Mouse (Mus musculus) limb, embryonic 11.5 days (tissue): ENCODE measurements around the gene Noct. TPM values are rescaled to one million over a fixed set of nuclear protein-coding genes. Genes with fewer than 3 reads are reported as not detected.

ENCODE experiments used
- ATAC-seq: fragments of 200-750 bp; cut with Nextera tagmentation; 2 replicates; pipeline ENCODE4 v1.8.0; 2017; ENCODE audit warnings: low read depth; ENCODE audit not compliant: insufficient number of reproducible peaks, low FRiP score, low TSS enrichment
- DNase-seq: peaks from one replicate; pipeline ENCODE4 v3.0.0-alpha.2; 2015; ENCODE audit warnings: low spot score
- H3K27ac ChIP-seq: fragments of 300-500 bp; sonication (generic); replicated peaks from 2 replicates; pipeline ENCODE4 v1.5.1; 2014; ENCODE audit warnings: low read depth, mild to moderate bottlenecking, low read length
- H3K27me3 ChIP-seq: fragments of 300-500 bp; sonication (generic); 2 replicates; pipeline ENCODE4 v1.6.1; 2014; ENCODE audit warnings: mild to moderate bottlenecking, low read length, mixed read lengths; ENCODE audit not compliant: control insufficient read depth, insufficient read depth
- H3K36me3 ChIP-seq: fragments of 300-500 bp; sonication (generic); 2 replicates; pipeline ENCODE4 v1.6.1; 2014; ENCODE audit warnings: mild to moderate bottlenecking, low read length, moderate library complexity, mixed read lengths; ENCODE audit not compliant: control insufficient read depth, insufficient read depth
- H3K4me1 ChIP-seq: fragments of 300-500 bp; sonication (generic); 2 replicates; pipeline ENCODE4 v1.6.1; 2014; ENCODE audit warnings: low read length, mixed read lengths; ENCODE audit not compliant: control insufficient read depth, insufficient read depth
- H3K4me2 ChIP-seq: fragments of 300-500 bp; sonication (generic); 2 replicates; pipeline ENCODE4 v1.6.1; 2014; ENCODE audit warnings: low read depth, mild to moderate bottlenecking, moderate library complexity; ENCODE audit not compliant: severe bottlenecking
- H3K4me3 ChIP-seq: fragments of 300-500 bp; sonication (generic); 2 replicates; pipeline ENCODE4 v1.5.1; 2014; ENCODE audit warnings: low read depth, low read length
- H3K9ac ChIP-seq: fragments of 300-500 bp; sonication (generic); 2 replicates; pipeline ENCODE4 v1.6.1; 2014; ENCODE audit warnings: mild to moderate bottlenecking, low read length
- H3K9me3 ChIP-seq: fragments of 300-500 bp; sonication (generic); 2 replicates; pipeline ENCODE4 v1.6.1; 2016; ENCODE audit warnings: low read length; ENCODE audit not compliant: control insufficient read depth
- WGBS: fragments of 180-500 bp; shearing (Covaris S2); extraction: QIAGEN DNeasy Blood & Tissue Kit; methylation state at CpG from one replicate; pipeline ENCODE4 v1.1.7; 2014; 5-methylcytosine and 5-hydroxymethylcytosine counted together
- polyA plus RNA-seq: library from polyadenylated mRNA; unstranded; fragments of >200 nt; fragmentation: Nextera tagmentation; extraction: Ambion mirVana; gene quantifications from 2 replicates; pipeline ENCODE4 v1.2.1, GENCODE M21; 2014

The Noct gene
- polyA plus RNA-seq, 1 experiment from 2014 or later: 14.0 TPM

DNA sequence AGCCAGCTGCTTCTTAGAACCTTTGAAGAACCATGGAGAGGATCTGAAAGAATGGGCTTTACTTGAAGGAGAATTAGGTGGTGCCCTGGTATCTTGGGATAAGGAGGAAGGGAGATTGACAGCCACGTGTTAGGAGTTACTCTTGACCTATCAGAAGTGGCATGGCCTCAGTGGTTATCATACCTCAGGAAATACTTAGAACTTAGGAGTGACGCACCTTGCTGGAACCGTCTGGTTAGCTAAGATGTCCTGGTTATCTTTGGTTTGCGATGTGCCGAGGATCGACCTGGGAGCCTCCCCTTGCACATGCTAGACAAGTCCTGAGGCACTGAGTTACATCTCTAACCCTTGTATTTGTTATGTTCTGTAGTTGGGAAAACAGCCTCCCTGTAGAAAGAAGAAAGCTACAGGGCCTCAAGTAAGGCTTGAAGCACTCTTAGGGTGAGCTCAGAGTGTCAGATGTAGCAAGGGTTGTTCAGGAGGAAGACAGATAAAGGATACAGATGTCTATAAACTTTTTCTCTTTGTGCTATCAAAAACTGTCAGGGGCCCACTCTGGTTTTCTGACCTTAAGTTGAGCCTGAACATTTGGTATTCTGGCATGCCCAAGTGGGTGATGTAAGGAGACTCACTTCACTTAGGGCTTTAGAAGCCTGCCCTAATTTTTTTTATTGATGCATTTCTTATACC, 6.0 kb downstream of the Noct start:
- ATAC-seq: no peak
- H3K4me2 ChIP-seq: no peak overlapping the region
- 92% methylated on average over 6 of the region's 6 CpGs for WGBS
- DNase-seq: no peak
- no peaks in the 10 kb centered on the region for H3K36me3 ChIP-seq
- H3K4me3 ChIP-seq: no peak overlapping the region
- no peaks in the 10 kb centered on the region for H3K9me3 ChIP-seq
- H3K4me1 ChIP-seq: no peaks in the 10 kb centered on the region; the same call in 1 of the 2 replicates
- H3K9ac ChIP-seq: no peak overlapping the region
- no peaks in the 10 kb centered on the region for H3K27me3 ChIP-seq
- H3K27ac ChIP-seq: no peak overlapping the region

DNA sequence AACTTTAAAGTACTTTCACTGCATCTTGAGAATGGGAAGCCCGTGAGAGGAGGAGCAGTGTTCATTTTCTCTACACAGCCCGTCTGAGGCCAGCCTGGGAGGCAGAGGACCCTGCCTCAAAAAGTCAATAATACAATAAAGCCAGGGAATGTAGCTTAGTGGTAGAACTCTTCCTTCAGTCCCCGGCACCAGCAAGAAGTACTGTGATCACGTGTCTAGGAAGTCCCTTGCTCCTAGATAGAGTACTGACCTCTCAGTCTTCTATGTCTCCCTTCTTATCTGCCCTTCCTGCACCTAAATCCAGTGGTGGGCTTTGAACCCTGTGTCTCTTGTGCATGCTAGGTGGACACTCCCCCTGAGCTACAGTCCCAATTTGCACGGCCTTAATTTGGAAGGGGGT, 6.6 kb downstream of the Noct start:
- H3K9ac ChIP-seq: no peak overlapping the region
- H3K4me2 ChIP-seq: no peak overlapping the region
- H3K4me3 ChIP-seq: no peak overlapping the region
- DNase-seq (no peak), ATAC-seq (no peak)
- no peaks in the 10 kb centered on the region for H3K36me3 ChIP-seq
- WGBS: 77% methylated on average over 5 of the region's 5 CpGs
- no peaks in the 10 kb centered on the region for H3K27me3 ChIP-seq
- no peaks in the 10 kb centered on the region for H3K9me3 ChIP-seq
- H3K27ac ChIP-seq: no peak overlapping the region
- no peaks in the 10 kb centered on the region for H3K4me1 ChIP-seq

DNA sequence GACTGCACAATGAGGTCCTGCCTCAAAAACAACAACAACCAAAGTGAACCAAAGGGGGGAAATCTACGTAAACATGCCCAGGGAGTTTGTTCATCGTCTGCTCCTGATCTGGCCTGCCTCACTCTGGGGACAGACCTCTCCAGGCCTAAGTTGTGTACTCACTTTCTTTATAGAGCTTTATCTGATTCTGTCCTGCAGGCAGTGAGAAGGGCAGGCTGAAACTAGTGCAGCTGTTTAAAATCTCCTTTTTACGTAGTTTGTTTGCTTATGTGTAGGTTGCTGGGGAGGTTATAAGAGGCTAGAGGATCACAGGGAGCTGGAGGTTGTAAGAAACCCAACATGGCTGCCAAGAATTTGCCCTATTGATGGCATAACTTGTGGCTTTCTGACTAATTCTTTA, 7.3 kb downstream of the Noct start:
- Histone ChIP-seq H3K27me3 (no peaks in the 10 kb centered on the region), H3K9ac (no peak overlapping the region), H3K4me2 (no peak overlapping the region), H3K27ac (no peak overlapping the region), H3K4me1 (no peaks in the 10 kb centered on the region), H3K36me3 (no peaks in the 10 kb centered on the region; the same call in 1 of the 2 replicates), H3K9me3 (no peaks in the 10 kb centered on the region), H3K4me3 (no peak overlapping the region)
- WGBS: 78% methylated on average over 3 of the region's 3 CpGs
- no peak for DNase-seq
- ATAC-seq: no peak

DNA sequence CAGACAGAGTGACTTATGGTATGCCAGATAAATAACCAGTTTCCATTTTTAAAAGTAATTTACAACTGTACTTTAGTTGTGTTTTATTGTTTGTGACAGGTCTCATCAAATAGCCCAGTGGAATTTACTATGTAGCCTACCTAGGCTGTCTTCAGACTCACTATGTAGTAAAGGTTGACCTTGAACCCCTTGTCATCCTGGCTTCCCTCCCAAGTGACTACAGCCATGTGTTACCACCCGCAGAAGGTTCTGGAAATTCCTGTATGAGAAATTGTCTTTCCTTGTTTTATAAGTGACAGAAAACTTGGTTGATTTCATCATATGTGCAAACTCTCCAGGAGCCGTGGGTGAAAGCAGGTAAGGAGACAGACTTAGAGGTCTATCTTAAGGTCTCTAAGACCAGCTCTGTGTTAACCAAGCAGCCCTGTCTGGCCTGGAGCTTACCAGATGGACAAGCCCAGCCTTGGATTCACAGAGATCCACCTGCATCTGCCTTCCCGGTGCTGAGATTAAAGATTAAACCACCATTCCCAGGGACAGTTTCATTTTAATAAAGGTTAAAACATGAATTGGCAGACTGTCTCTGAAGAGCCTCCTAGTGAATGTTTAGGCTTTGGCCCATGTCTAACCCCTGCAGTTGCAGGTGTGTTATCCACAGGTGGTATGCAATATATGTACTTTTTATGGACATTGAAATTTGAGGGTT, 8.1 kb downstream of the Noct start:
- ATAC-seq (no peak), DNase-seq (no peak)
- Histone ChIP-seq H3K36me3 (no peaks in the 10 kb centered on the region; the same call in 1 of the 2 replicates), H3K4me3 (no peak overlapping the region), H3K4me1 (no peaks in the 10 kb centered on the region), H3K27me3 (no peaks in the 10 kb centered on the region), H3K27ac (no peak overlapping the region), H3K9ac (no peak overlapping the region), H3K9me3 (no peaks in the 10 kb centered on the region), H3K4me2 (no peak overlapping the region)
- 94% methylated on average over 3 of the region's 3 CpGs for WGBS

DNA sequence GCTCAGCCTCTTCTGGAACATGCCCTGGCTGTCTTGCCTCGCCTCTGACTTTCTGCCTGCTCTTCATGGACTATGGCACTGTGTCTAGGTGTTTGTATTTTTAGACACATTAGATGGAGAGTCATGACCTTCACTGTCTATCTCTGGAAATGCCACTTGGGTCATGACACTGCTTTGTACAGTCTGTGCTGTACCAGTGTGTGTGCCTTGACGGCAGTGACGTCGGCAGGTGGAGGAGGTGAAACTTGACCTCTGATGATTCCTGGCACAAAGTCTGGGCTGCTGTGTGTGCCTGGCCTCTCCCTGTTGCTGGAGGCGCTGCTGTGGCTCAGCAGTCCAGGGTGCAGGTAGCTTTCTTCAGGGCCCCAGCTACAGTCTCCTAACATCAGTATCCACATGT, 9.2 kb downstream of the Noct start:
- ATAC-seq: no peak
- no peaks in the 10 kb centered on the region for H3K4me1 ChIP-seq
- DNase-seq: no peak
- H3K4me3 ChIP-seq: no peak overlapping the region
- WGBS: 69% methylated on average over 5 of the region's 5 CpGs
- H3K4me2 ChIP-seq: no peak overlapping the region
- H3K9me3 ChIP-seq: no peaks in the 10 kb centered on the region
- no peak overlapping the region for H3K9ac ChIP-seq
- H3K27me3 ChIP-seq: no peaks in the 10 kb centered on the region
- H3K27ac ChIP-seq: no peak overlapping the region
- H3K36me3 ChIP-seq: no peaks in the 10 kb centered on the region; the same call in 1 of the 2 replicates

DNA sequence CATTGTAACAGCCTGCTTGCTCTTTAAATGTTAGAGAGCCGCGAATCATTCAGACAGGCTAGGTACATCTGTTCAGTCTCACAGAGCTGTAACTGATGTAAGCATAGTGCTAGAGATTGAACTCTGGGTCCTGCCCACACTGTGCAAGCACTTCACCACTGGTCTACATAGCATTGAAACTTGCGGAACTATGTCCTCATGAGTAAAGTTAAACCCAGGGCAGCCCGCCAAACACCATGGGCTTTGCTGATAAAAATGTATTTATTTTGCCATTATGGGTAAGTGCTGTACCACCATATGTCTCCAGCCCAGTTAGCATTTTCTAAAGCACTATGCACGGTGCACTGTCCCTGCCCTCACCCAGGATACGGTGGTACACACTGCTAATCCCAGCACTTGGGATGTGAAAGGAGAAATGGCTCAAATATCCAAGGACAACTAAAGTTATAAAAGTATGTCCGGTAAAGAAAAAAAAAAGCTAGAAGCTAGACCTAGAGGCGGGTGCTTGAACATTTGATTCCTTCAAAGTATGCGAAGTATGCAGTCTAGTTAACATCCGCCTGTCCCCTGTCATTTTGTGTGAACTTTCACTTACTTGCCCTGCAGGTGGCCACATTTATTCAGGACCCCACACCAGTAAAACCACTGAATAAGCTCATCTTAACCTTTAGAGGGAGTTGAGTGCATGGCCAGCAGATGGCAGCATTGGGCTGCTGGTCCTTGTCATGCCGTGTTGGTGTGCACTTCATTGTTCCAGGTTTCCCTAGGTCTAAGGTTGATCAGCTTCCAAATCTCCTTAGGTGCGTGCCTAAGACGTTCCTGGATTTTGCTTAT, 9.9 kb downstream of the Noct start:
- ATAC-seq (peak; percentile 62; the same call in 1 of the 2 replicates), DNase-seq (peak; percentile 94)
- H3K4me1 ChIP-seq: no peaks in the 10 kb centered on the region
- 53% methylated on average over 13 of the region's 13 CpGs for WGBS
- peaks cover 2% of the 10 kb centered on the region; the same call in 1 of the 2 replicates for H3K36me3 ChIP-seq
- H3K27ac ChIP-seq: no peak overlapping the region
- H3K9ac ChIP-seq: no peak overlapping the region
- H3K27me3 ChIP-seq: no peaks in the 10 kb centered on the region
- H3K4me2 ChIP-seq: no peak overlapping the region
- no peak overlapping the region for H3K4me3 ChIP-seq
- H3K9me3 ChIP-seq: no peaks in the 10 kb centered on the region

DNA sequence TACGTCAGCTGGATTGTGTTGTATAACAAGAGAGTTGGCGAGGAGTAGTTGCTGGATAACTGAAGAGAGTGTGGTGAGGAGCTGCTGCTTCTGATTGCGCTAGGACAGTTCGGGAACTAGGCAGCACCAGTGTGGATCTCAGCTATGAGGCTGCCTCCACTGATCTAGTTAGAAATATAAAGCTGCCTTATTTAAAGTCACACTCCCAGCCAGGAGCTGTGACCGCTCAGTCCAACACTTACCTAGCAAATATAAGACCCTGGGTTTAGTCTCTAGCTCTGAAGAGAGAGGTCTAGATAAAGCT, 10.5 kb downstream of the Noct start:
- Histone ChIP-seq H3K36me3 (peaks cover 2% of the 10 kb centered on the region; the same call in 1 of the 2 replicates), H3K4me3 (no peak overlapping the region), H3K4me1 (no peaks in the 10 kb centered on the region), H3K27me3 (no peaks in the 10 kb centered on the region), H3K4me2 (no peak overlapping the region), H3K9ac (no peak overlapping the region), H3K9me3 (no peaks in the 10 kb centered on the region), H3K27ac (no peak overlapping the region)
- WGBS: 83% methylated on average over 5 of the region's 5 CpGs
- DNase-seq (no peak), ATAC-seq (no peak)

GRCm38 (mm10) chr3:51238515-51238914, 14.3 kb downstream of the Noct start:
- H3K27me3 ChIP-seq: no peaks in the 10 kb centered on the region
- no peaks in the 10 kb centered on the region for H3K4me1 ChIP-seq
- no peak for DNase-seq
- ATAC-seq: no peak
- H3K36me3 ChIP-seq: peaks cover 2% of the 10 kb centered on the region; the same call in 1 of the 2 replicates
- H3K4me2 ChIP-seq: no peak overlapping the region
- no peak overlapping the region for H3K4me3 ChIP-seq
- 87% methylated on average over 5 of the region's 7 CpGs for whole genome bisulfite sequencing
- H3K9ac ChIP-seq: no peak overlapping the region
- no peak overlapping the region for H3K27ac ChIP-seq
- no peaks in the 10 kb centered on the region for H3K9me3 ChIP-seq
